Mouse (Mus musculus): ENCODE measurements around the gene Ccdc50. TPM values are rescaled to one million over a fixed set of nuclear protein-coding genes. Genes with fewer than 3 reads are reported as not detected.

Ccdc50 gene
- polyA plus RNA-seq, 1 experiment: 17.0 TPM

GRCm38 (mm10) chr16:27395251-27396037 is 6.8 kb downstream of the Ccdc50 start:
- no peak overlapping the region for H3K27ac ChIP-seq (ENCODE audit: insufficient read depth, low read depth, low read length)
- DNase-seq: no peak

GRCm38 (mm10) chr16:27396951-27397350 is 8.3 kb downstream of the Ccdc50 start:
- 95% methylated on average over 1 of the region's 1 CpGs for WGBS
- no peak overlapping the region for H3K4me3 ChIP-seq (ENCODE audit: insufficient read depth, low read depth, low read length)
- no peaks in the 10 kb centered on the region for H3K36me3 ChIP-seq (ENCODE audit: control insufficient read depth, insufficient read depth, low read length)
- H3K27ac ChIP-seq (ENCODE audit: insufficient read depth, low read depth, low read length): no peak overlapping the region
- H3K4me1 ChIP-seq (ENCODE audit: control insufficient read depth, insufficient read depth, low read length): peaks cover 4% of the 10 kb centered on the region; the same call in 1 of the 2 replicates
- TF ChIP-seq POLR2A (IDR thresholded peaks at IDR 0.05; ENCODE audit: low read depth, low read length) (no peak), CTCF (conservative IDR thresholded peaks at IDR 0.05; ENCODE audit: insufficient read depth, insufficient read length, low read depth, low read length) (no peak)
- DNase-seq: no peak
- no peaks in the 10 kb centered on the region for H3K27me3 ChIP-seq (replicated peaks; ENCODE audit: control insufficient read depth, insufficient read depth, low read length)

More at GRCm38 (mm10) chr16:27395251-27396037, 6.8 kb downstream of the Ccdc50 start:
- 51% methylated on average over 4 of the region's 4 CpGs for WGBS
- H3K27me3 ChIP-seq (replicated peaks; ENCODE audit: control insufficient read depth, insufficient read depth, low read length): no peaks in the 10 kb centered on the region
- H3K4me1 ChIP-seq (ENCODE audit: control insufficient read depth, insufficient read depth, low read length): peaks cover 6% of the 10 kb centered on the region; the same call in 1 of the 2 replicates
- no peak for TF ChIP-seq CTCF (conservative IDR thresholded peaks at IDR 0.05; ENCODE audit: insufficient read depth, insufficient read length, low read depth, low read length)
- TF ChIP-seq POLR2A (IDR thresholded peaks at IDR 0.05; ENCODE audit: low read depth, low read length): no peak
- no peaks in the 10 kb centered on the region for H3K36me3 ChIP-seq (ENCODE audit: control insufficient read depth, insufficient read depth, low read length)
- H3K4me3 ChIP-seq (ENCODE audit: insufficient read depth, low read depth, low read length): no peak overlapping the region

DNA sequence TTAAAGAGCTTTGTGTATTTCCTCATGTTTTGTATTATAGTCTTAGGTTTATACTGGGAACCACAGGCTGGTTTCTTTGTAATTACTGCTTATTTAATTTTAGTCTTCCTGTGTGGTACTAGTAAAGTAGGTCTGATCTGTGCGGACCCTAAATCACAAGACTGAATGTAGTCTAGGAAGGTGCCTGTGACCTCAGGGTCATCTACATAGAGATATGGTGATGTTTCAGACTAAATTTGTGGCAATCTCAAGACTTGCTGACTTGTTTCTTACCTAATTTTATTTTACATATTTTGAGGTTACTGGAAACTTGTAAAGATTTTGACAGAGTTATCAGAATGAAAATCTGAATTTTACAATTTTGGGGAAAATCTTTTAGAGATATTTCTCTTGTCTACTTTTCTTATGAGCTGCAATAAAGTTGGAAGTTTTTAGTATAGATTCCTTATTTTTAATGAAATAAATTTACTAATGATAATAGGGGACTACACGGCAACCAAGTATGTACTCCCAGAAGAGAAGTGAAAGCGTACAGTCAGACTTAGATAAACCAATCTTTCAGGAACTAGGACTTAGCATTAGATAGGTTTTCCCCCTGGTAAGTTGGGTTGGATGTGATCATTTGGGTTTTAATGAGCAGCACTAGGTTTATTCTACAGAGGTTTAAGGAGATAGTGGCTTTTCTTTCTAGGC is 10.5 kb downstream of the Ccdc50 start:
- WGBS: 90% methylated on average over 3 of the region's 3 CpGs
- TF ChIP-seq POLR2A (IDR thresholded peaks at IDR 0.05; ENCODE audit: low read depth, low read length): no peak
- no peak for TF ChIP-seq CTCF (conservative IDR thresholded peaks at IDR 0.05; ENCODE audit: insufficient read depth, insufficient read length, low read depth, low read length)

DNA sequence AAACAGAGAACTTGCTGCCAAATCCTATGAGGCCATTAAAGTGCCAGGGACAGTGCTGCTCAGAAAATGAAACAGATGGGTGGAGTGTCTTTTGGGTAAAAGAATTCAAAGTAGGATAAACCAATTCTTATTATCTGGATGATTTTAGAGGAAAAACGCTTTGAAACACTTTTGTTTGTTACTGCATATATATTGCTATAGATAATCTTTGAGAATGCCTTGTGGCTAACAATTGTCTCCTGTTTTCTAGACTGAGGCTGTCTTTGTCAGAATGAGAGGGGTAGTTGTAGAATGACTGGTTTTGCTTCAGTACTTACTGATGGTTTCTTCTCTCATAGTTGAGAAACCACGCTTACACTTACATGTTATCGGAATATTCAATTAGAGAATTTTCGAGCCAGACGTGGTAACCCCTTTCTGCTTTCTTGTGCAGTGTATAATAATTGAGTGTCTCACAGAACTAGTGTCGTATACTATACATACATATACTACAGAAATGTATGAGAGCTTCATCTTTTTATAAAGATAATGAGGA is 11.1 kb downstream of the Ccdc50 start:
- no peak for DNase-seq
- peaks cover 10% of the 10 kb centered on the region; the same call in 1 of the 2 replicates for H3K4me1 ChIP-seq (ENCODE audit: control insufficient read depth, insufficient read depth, low read length)
- H3K27ac ChIP-seq (ENCODE audit: insufficient read depth, low read depth, low read length): no peak overlapping the region
- WGBS: 91% methylated on average over 6 of the region's 6 CpGs
- TF ChIP-seq CTCF (conservative IDR thresholded peaks at IDR 0.05; ENCODE audit: insufficient read depth, insufficient read length, low read depth, low read length): no peak
- TF ChIP-seq POLR2A (IDR thresholded peaks at IDR 0.05; ENCODE audit: low read depth, low read length): no peak
- no peaks in the 10 kb centered on the region for H3K27me3 ChIP-seq (replicated peaks; ENCODE audit: control insufficient read depth, insufficient read depth, low read length)
- H3K36me3 ChIP-seq (ENCODE audit: control insufficient read depth, insufficient read depth, low read length): no peaks in the 10 kb centered on the region
- H3K4me3 ChIP-seq (ENCODE audit: insufficient read depth, low read depth, low read length): no peak overlapping the region

More for the DNA sequence above, 10.5 kb downstream of the Ccdc50 start:
- Histone ChIP-seq H3K36me3 (ENCODE audit: control insufficient read depth, insufficient read depth, low read length) (no peaks in the 10 kb centered on the region), H3K27me3 (replicated peaks; ENCODE audit: control insufficient read depth, insufficient read depth, low read length) (no peaks in the 10 kb centered on the region), H3K27ac (ENCODE audit: insufficient read depth, low read depth, low read length) (no peak overlapping the region), H3K4me3 (ENCODE audit: insufficient read depth, low read depth, low read length) (no peak overlapping the region), H3K4me1 (ENCODE audit: control insufficient read depth, insufficient read depth, low read length) (peaks cover 10% of the 10 kb centered on the region; the same call in 1 of the 2 replicates)
- no peak for DNase-seq

- WGBS: 65% methylated on average over 2 of the region's 2 CpGs
- H3K27ac ChIP-seq (ENCODE audit: insufficient read depth, low read depth, low read length): no peak overlapping the region
These were observed 12.9 kb downstream of the Ccdc50 start for GRCm38 (mm10) chr16:27401579-27401978.

GRCm38 (mm10) chr16:27404107-27404506 is 15.4 kb downstream of the Ccdc50 start:
- DNase-seq: no peak
- H3K27me3 ChIP-seq (replicated peaks; ENCODE audit: control insufficient read depth, insufficient read depth, low read length): no peaks in the 10 kb centered on the region
- TF ChIP-seq CTCF (conservative IDR thresholded peaks at IDR 0.05; ENCODE audit: insufficient read depth, insufficient read length, low read depth, low read length) (no peak), POLR2A (IDR thresholded peaks at IDR 0.05; ENCODE audit: low read depth, low read length) (no peak)
- peaks cover 3% of the 10 kb centered on the region; the same call in 1 of the 2 replicates for H3K36me3 ChIP-seq (ENCODE audit: control insufficient read depth, insufficient read depth, low read length)
- H3K4me1 ChIP-seq (ENCODE audit: control insufficient read depth, insufficient read depth, low read length): peaks cover 6% of the 10 kb centered on the region; the same call in 1 of the 2 replicates
- H3K4me3 ChIP-seq (ENCODE audit: insufficient read depth, low read depth, low read length): no peak overlapping the region
- H3K27ac ChIP-seq (ENCODE audit: insufficient read depth, low read depth, low read length): no peak overlapping the region

More at GRCm38 (mm10) chr16:27401579-27401978, 12.9 kb downstream of the Ccdc50 start:
- H3K4me3 ChIP-seq (ENCODE audit: insufficient read depth, low read depth, low read length): no peak overlapping the region
- no peaks in the 10 kb centered on the region for H3K27me3 ChIP-seq (replicated peaks; ENCODE audit: control insufficient read depth, insufficient read depth, low read length)
- H3K36me3 ChIP-seq (ENCODE audit: control insufficient read depth, insufficient read depth, low read length): no peaks in the 10 kb centered on the region; the same call in 1 of the 2 replicates
- DNase-seq: no peak
- TF ChIP-seq POLR2A (IDR thresholded peaks at IDR 0.05; ENCODE audit: low read depth, low read length): no peak
- TF ChIP-seq CTCF (conservative IDR thresholded peaks at IDR 0.05; ENCODE audit: insufficient read depth, insufficient read length, low read depth, low read length): no peak
- peaks cover 6% of the 10 kb centered on the region; the same call in 1 of the 2 replicates for H3K4me1 ChIP-seq (ENCODE audit: control insufficient read depth, insufficient read depth, low read length)
